Mouse (Mus musculus) stomach, postnatal 0 days (tissue): ENCODE results near the gene Igfn1. TPM values are rescaled to one million over a fixed set of nuclear protein-coding genes. Genes with fewer than 3 reads are reported as not detected.

ENCODE experiments used
- ATAC-seq: fragments of 200-750 bp; cut with Nextera tagmentation; 2 replicates; pipeline ENCODE4 v1.8.0; 2017; ENCODE audit not compliant: low FRiP score, low TSS enrichment
- DNase-seq: peaks from one replicate; pipeline ENCODE4 v3.0.0-alpha.2; 2016; ENCODE audit warnings: low spot score
- H3K27ac ChIP-seq: fragments of 300-500 bp; sonication (generic); replicated peaks from 2 replicates; pipeline ENCODE4 v1.5.1; 2014; ENCODE audit warnings: mild to moderate bottlenecking, control low read depth
- H3K27me3 ChIP-seq: fragments of 300-500 bp; sonication (generic); 2 replicates; pipeline ENCODE4 v1.6.1; 2014; ENCODE audit warnings: low read length; ENCODE audit not compliant: control insufficient read depth, insufficient read depth
- H3K36me3 ChIP-seq: fragments of 300-500 bp; sonication (generic); 2 replicates; pipeline ENCODE4 v1.6.1; 2014; ENCODE audit warnings: low read length, mixed read lengths; ENCODE audit not compliant: control insufficient read depth, insufficient read depth
- H3K4me1 ChIP-seq: fragments of 300-500 bp; sonication (generic); replicated peaks from 2 replicates; pipeline ENCODE4 v1.6.1; 2014; ENCODE audit warnings: antibody characterized with exemption; ENCODE audit not compliant: control insufficient read depth, insufficient read depth
- H3K4me2 ChIP-seq: fragments of 300-500 bp; sonication (generic); replicated peaks from 2 replicates; pipeline ENCODE4 v1.6.1; 2014; ENCODE audit warnings: low read depth, mild to moderate bottlenecking, control low read depth, moderate library complexity
- H3K4me3 ChIP-seq: fragments of 300-500 bp; sonication (generic); 2 replicates; pipeline ENCODE4 v1.5.1; 2014; ENCODE audit warnings: low read depth, low read length, control low read depth
- H3K9ac ChIP-seq: fragments of 300-500 bp; sonication (generic); 2 replicates; pipeline ENCODE4 v1.6.1; 2014; ENCODE audit warnings: mild to moderate bottlenecking, low read length, control low read depth, mixed read lengths
- H3K9me3 ChIP-seq: fragments of 300-500 bp; sonication (generic); 2 replicates; pipeline ENCODE4 v1.6.1; 2016; ENCODE audit warnings: low read length; ENCODE audit not compliant: control insufficient read depth
- CTCF ChIP-seq: IDR thresholded peaks from 2 replicates; pipeline ENCODE4 v1.5.1; 2016; ENCODE audit warnings: antibody characterized with exemption, low read depth, mild to moderate bottlenecking, moderate library complexity
- EP300 ChIP-seq: optimal IDR thresholded peaks from 2 replicates; pipeline ENCODE3; 2016; ENCODE audit warnings: antibody characterized with exemption
- WGBS: fragments of 180-500 bp; shearing (Covaris S2); extraction: QIAGEN DNeasy Blood & Tissue Kit; methylation state at CpG from one replicate; pipeline ENCODE4 v1.1.7; 2014; 5-methylcytosine and 5-hydroxymethylcytosine counted together
- polyA plus RNA-seq: library from polyadenylated mRNA; unstranded; fragments of >200 nt; fragmentation: Nextera tagmentation; extraction: Ambion mirVana; gene quantifications from 2 replicates; pipeline ENCODE4 v1.2.1, GENCODE M21; 2015

Igfn1 gene
- polyA plus RNA-seq, result 0.02 and 0.04 TPM in 2 replicates

- H3K4me2 ChIP-seq, result peak within 1 kb of the TSS; percentile 87
- H3K36me3 ChIP-seq, result no peaks in the 10 kb centered on the region
- no peak within 1 kb of the TSS for H3K27ac ChIP-seq
- no peak for ATAC-seq
- H3K4me1 ChIP-seq, result no peaks in the 10 kb centered on the region
- H3K9me3 ChIP-seq, result no peaks in the 10 kb centered on the region
- WGBS, result 81% methylated on average over 3 of the region's 3 CpGs
- TF ChIP-seq CTCF (no peak), EP300 (no peak)
- H3K27me3 ChIP-seq, result no peaks in the 10 kb centered on the region
- no peak within 1 kb of the TSS for H3K9ac ChIP-seq
- no peak for DNase-seq
- no peak within 1 kb of the TSS for H3K4me3 ChIP-seq
These were observed at the start of gene Igfn1 for GRCm38 (mm10) chr1:136006292-136006748. Igfn1 (minus strand) TSS chr1:136006342.

GRCm38 (mm10) chr1:136055771-136056170 lies 49.6 kb upstream of the Igfn1 start:
- H3K4me1 ChIP-seq, result no peaks in the 10 kb centered on the region
- H3K4me2 ChIP-seq, result no peak overlapping the region
- H3K27me3 ChIP-seq, result no peaks in the 10 kb centered on the region
- H3K27ac ChIP-seq, result no peak overlapping the region
- H3K4me3 ChIP-seq, result no peak overlapping the region
- H3K9me3 ChIP-seq, result no peaks in the 10 kb centered on the region
- H3K9ac ChIP-seq, result no peak overlapping the region
- H3K36me3 ChIP-seq, result no peaks in the 10 kb centered on the region
- no peak for DNase-seq
- TF ChIP-seq CTCF, result no peak
- TF ChIP-seq EP300, result no peak
- no peak for ATAC-seq
- 79% methylated on average over 3 of the region's 3 CpGs for WGBS

- Histone ChIP-seq H3K4me1 (no peaks in the 10 kb centered on the region), H3K9me3 (no peaks in the 10 kb centered on the region), H3K4me2 (no peak within 1 kb of the TSS), H3K4me3 (no peak within 1 kb of the TSS), H3K9ac (no peak within 1 kb of the TSS), H3K27ac (no peak within 1 kb of the TSS), H3K36me3 (no peaks in the 10 kb centered on the region), H3K27me3 (no peaks in the 10 kb centered on the region)
- 62% methylated on average over 11 of the region's 11 CpGs for WGBS
- DNase-seq (no peak), ATAC-seq (no peak)
- TF ChIP-seq EP300 (no peak), CTCF (no peak)
These were observed 46.4 kb upstream of the Igfn1 start, which contains the start of gene Cacna1s for GRCm38 (mm10) chr1:136052547-136052946. Cacna1s (plus strand) TSS chr1:136052750.

GRCm38 (mm10) chr1:136051465-136051864 lies 45.3 kb upstream of the Igfn1 start:
- Histone ChIP-seq H3K27me3 (no peaks in the 10 kb centered on the region), H3K4me2 (peak overlapping the region; percentile 45), H3K27ac (no peak overlapping the region), H3K4me3 (peak overlapping the region; percentile 23), H3K4me1 (no peaks in the 10 kb centered on the region), H3K36me3 (no peaks in the 10 kb centered on the region), H3K9me3 (no peaks in the 10 kb centered on the region), H3K9ac (no peak overlapping the region)
- TF ChIP-seq EP300 (no peak), CTCF (peak; percentile 93)
- peak; percentile 82 for DNase-seq
- peak; percentile 83 for ATAC-seq
- WGBS, result 2% methylated on average over 6 of the region's 6 CpGs

- WGBS, result 1% methylated on average over 36 of the region's 36 CpGs
- TF ChIP-seq CTCF (no peak), EP300 (no peak)
- peak; percentile 53 for ATAC-seq
These were observed 44.8 kb upstream of the Igfn1 start for GRCm38 (mm10) chr1:136051013-136051315.

GRCm38 (mm10) chr1:136050312-136051012 lies 44.3 kb upstream of the Igfn1 start, which contains the start of gene Ascl5:
Ascl5 (plus strand) TSS chr1:136050804.
- Histone ChIP-seq H3K9me3 (no peaks in the 10 kb centered on the region), H3K36me3 (no peaks in the 10 kb centered on the region), H3K4me3 (peak within 1 kb of the TSS; percentile 23), H3K4me1 (no peaks in the 10 kb centered on the region), H3K27ac (no peak within 1 kb of the TSS), H3K27me3 (no peaks in the 10 kb centered on the region), H3K4me2 (peak within 1 kb of the TSS; percentile 45), H3K9ac (no peak within 1 kb of the TSS)
- peak; percentile 17 for DNase-seq
- ATAC-seq, result 0 out of 2 replicates have a peak, but pooled peaks have one; percentile 3
- 33% methylated on average over 29 of the region's 29 CpGs for WGBS
- TF ChIP-seq EP300, result no peak
- TF ChIP-seq CTCF, result no peak

More at GRCm38 (mm10) chr1:136051013-136051315, 44.8 kb upstream of the Igfn1 start:
- no peak overlapping the region for H3K27ac ChIP-seq
- H3K9me3 ChIP-seq, result no peaks in the 10 kb centered on the region
- H3K9ac ChIP-seq, result no peak overlapping the region
- DNase-seq, result peak; percentile 64
- no peaks in the 10 kb centered on the region for H3K4me1 ChIP-seq
- H3K4me2 ChIP-seq, result peak overlapping the region; percentile 45
- no peaks in the 10 kb centered on the region for H3K36me3 ChIP-seq
- peak overlapping the region; percentile 23 for H3K4me3 ChIP-seq
- H3K27me3 ChIP-seq, result no peaks in the 10 kb centered on the region
